Mouse (Mus musculus): ENCODE measurements around the gene Dpp6. TPM values are rescaled to one million over a fixed set of nuclear protein-coding genes. Genes with fewer than 3 reads are reported as not detected.

Gene Dpp6
- polyA plus RNA-seq, 1 experiment from 2014 or later, result 0.17 TPM

DNA sequence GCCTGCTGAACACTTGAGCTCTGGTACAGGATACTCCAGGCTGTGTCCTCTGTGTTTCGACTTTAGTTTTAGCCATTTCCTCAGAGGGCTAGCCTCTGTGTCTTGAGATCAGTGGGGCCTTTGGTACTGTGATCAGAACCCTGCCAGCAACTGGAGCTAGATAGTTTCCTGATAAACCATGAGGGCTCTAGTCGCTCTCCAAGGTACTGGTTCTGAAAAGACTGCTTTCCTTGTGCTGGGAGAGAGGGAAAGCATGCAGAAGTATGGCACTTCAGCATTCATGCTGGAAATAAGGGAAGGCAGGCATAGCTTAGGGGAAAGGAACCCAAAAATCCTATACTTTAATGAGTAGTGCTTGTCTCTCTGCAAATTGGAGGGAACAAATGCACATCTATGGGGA is 548.9 kb downstream of the Dpp6 start:
- Histone ChIP-seq H3K4me2 (ENCODE audit: low read depth, low read length) (no peak overlapping the region), H3K9ac (ENCODE audit: low read depth, low read length) (no peak overlapping the region), H3K9me3 (replicated peaks; ENCODE audit: control insufficient read depth, low read length) (no peaks in the 10 kb centered on the region), H3K4me1 (ENCODE audit: control insufficient read depth, low read depth, low read length) (no peaks in the 10 kb centered on the region), H3K27ac (ENCODE audit: low read length) (no peak overlapping the region), H3K27me3 (ENCODE audit: control insufficient read depth, insufficient read depth, low read depth, low read length) (no peaks in the 10 kb centered on the region), H3K36me3 (ENCODE audit: control insufficient read depth, insufficient read depth) (no peaks in the 10 kb centered on the region), H3K4me3 (ENCODE audit: low read depth, low read length) (no peak overlapping the region)
- 27% methylated on average over 2 of the region's 2 CpGs for WGBS (ENCODE audit: insufficient replicate concordance)
- ATAC-seq (ENCODE audit: low read depth), result no peak

DNA sequence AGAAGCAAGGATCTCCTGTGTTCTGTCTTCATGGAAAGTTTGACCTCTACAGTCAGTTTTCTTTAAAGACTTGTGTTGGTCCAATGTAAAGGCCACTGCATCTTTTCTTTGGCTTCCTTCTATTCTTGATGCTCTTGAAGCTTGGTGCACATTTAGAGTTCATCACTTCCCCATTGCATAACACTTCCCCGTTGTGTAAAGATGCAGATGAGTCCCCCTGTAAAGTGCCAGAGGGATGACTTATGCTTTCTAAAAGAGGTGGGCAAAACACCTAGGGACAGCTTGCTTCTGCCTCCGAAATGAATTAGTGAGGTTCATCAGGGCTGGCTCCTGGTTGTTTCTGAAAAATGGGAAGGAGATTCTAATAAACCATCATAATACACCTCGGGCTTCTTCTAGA is 553.8 kb downstream of the Dpp6 start:
- Histone ChIP-seq H3K36me3 (ENCODE audit: control insufficient read depth, insufficient read depth) (no peaks in the 10 kb centered on the region), H3K9me3 (replicated peaks; ENCODE audit: control insufficient read depth, low read length) (no peaks in the 10 kb centered on the region), H3K27me3 (ENCODE audit: control insufficient read depth, insufficient read depth, low read depth, low read length) (no peaks in the 10 kb centered on the region), H3K9ac (ENCODE audit: low read depth, low read length) (no peak overlapping the region), H3K4me1 (ENCODE audit: control insufficient read depth, low read depth, low read length) (no peaks in the 10 kb centered on the region), H3K4me3 (ENCODE audit: low read depth, low read length) (no peak overlapping the region), H3K4me2 (ENCODE audit: low read depth, low read length) (no peak overlapping the region), H3K27ac (ENCODE audit: low read length) (no peak overlapping the region)
- WGBS (ENCODE audit: insufficient replicate concordance), result 40% methylated on average over 3 of the region's 3 CpGs
- ATAC-seq (ENCODE audit: low read depth), result no peak

DNA sequence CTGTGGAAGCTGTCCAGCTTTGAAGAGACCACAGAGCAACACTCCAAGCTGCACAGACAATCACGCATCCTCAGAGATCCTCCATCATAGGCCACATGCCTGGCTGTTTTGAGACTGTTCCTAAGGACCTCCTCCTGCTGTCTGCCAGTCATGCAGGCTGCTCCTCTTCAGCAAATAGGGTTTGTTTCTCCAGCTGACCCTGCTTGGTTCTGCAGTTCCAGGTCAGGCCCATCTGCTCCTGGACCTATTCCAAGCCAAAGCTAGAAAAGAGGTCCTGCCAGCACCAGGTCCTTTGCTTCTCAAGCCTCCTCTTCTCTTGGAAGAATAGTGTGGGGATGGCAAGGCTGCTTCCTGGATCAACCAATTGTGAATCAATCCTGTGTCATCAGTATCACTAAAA is 556.9 kb downstream of the Dpp6 start:
- no peak overlapping the region for H3K27ac ChIP-seq (ENCODE audit: low read length)
- no peaks in the 10 kb centered on the region for H3K4me1 ChIP-seq (ENCODE audit: control insufficient read depth, low read depth, low read length)
- H3K36me3 ChIP-seq (ENCODE audit: control insufficient read depth, insufficient read depth), result no peaks in the 10 kb centered on the region
- no peak overlapping the region for H3K9ac ChIP-seq (ENCODE audit: low read depth, low read length)
- H3K4me2 ChIP-seq (ENCODE audit: low read depth, low read length), result no peak overlapping the region
- no peak for ATAC-seq (ENCODE audit: low read depth)
- no peaks in the 10 kb centered on the region for H3K27me3 ChIP-seq (ENCODE audit: control insufficient read depth, insufficient read depth, low read depth, low read length)
- H3K9me3 ChIP-seq (replicated peaks; ENCODE audit: control insufficient read depth, low read length), result no peaks in the 10 kb centered on the region
- no peak overlapping the region for H3K4me3 ChIP-seq (ENCODE audit: low read depth, low read length)
- 39% methylated on average over 1 of the region's 1 CpGs for WGBS (ENCODE audit: insufficient replicate concordance)

DNA sequence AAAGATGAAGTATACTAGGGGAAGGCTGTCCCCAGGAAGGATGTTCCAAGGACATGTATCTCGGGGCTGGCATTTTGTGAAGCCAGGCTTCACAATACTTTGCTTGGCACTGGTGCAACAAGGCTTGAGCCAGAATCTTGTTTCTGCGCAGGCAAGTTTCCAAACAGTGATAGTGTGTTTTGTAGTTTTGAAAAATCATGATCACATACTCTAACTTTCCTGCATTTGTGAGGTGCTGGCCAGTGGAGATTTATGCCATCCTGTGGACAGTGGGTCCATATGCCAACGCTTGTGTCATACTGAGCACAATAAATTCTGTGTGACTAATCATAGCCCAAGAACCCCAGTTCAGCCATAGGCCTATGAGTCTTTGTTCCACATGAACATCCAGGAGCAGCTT is 558.8 kb downstream of the Dpp6 start:
- no peak for ATAC-seq (ENCODE audit: low read depth)

DNA sequence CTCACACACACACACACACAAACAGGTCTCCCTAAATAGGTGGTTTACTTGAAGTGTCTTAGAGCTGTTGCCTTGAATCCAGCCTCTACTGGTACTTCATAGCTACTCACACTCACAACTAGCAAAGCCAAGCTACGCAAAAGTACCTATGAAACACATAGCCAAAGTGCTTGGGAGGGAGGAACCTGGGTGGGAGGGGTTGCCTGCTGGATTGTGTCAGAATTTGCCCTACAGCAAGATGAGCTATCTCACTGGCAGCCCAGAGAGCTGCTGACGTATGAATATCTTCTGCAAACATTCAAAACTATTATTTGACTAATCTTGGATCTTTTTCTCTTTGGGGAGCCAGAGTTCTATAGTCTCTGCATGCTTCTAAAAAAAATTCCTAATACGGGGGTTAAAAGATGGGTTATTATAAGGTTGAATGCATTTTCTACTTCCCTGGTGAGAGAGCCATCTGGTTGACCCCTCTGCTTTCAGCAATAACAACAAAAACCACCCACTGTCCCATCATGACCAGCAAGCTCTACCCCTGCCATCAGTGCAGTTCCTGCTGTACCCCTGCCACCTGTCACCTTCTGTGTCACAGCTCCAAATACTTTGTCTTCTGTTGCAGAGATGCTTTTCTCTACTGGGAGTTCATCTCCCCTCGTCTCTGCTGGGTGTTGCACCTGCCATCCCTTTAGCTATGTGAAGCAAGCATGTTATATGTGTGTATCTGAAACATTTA is 563.8 kb downstream of the Dpp6 start:
- Histone ChIP-seq H3K27me3 (ENCODE audit: control insufficient read depth, insufficient read depth, low read depth, low read length) (no peaks in the 10 kb centered on the region), H3K4me3 (ENCODE audit: low read depth, low read length) (no peak overlapping the region), H3K9me3 (replicated peaks; ENCODE audit: control insufficient read depth, low read length) (no peaks in the 10 kb centered on the region), H3K9ac (ENCODE audit: low read depth, low read length) (no peak overlapping the region), H3K27ac (ENCODE audit: low read length) (no peak overlapping the region), H3K4me1 (ENCODE audit: control insufficient read depth, low read depth, low read length) (no peaks in the 10 kb centered on the region), H3K4me2 (ENCODE audit: low read depth, low read length) (no peak overlapping the region), H3K36me3 (ENCODE audit: control insufficient read depth, insufficient read depth) (no peaks in the 10 kb centered on the region)
- WGBS (ENCODE audit: insufficient replicate concordance), result 55% methylated on average over 4 of the region's 4 CpGs
- ATAC-seq (ENCODE audit: low read depth), result no peak

More for the DNA sequence above, 558.8 kb downstream of the Dpp6 start:
- Histone ChIP-seq H3K9ac (ENCODE audit: low read depth, low read length) (no peak overlapping the region), H3K27me3 (ENCODE audit: control insufficient read depth, insufficient read depth, low read depth, low read length) (no peaks in the 10 kb centered on the region), H3K9me3 (replicated peaks; ENCODE audit: control insufficient read depth, low read length) (no peaks in the 10 kb centered on the region), H3K4me1 (ENCODE audit: control insufficient read depth, low read depth, low read length) (no peaks in the 10 kb centered on the region), H3K27ac (ENCODE audit: low read length) (no peak overlapping the region), H3K4me2 (ENCODE audit: low read depth, low read length) (no peak overlapping the region), H3K36me3 (ENCODE audit: control insufficient read depth, insufficient read depth) (no peaks in the 10 kb centered on the region), H3K4me3 (ENCODE audit: low read depth, low read length) (no peak overlapping the region)
- 60% methylated on average over 3 of the region's 3 CpGs for WGBS (ENCODE audit: insufficient replicate concordance)

DNA sequence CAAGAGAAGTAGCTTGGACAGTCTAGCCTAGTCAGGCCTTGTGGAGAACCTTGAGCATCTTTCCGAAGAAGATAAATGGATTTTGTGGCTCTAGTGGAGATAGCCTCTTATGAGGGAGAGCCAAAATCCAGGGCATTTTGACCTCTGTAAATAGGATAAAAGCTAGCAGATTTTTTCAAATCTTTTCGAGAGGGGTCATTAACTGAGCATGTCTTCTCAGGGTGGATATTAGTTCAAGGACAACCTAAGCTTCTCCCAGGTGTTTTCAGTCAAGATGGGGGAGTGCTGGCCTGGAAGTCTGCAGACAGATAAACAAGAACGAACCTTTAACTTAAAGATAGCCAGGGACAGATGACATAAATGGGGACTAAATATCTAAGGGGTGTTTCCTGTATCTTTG is 581.4 kb downstream of the Dpp6 start:
- Histone ChIP-seq H3K27ac (ENCODE audit: low read length) (no peak overlapping the region), H3K27me3 (ENCODE audit: control insufficient read depth, insufficient read depth, low read depth, low read length) (no peaks in the 10 kb centered on the region), H3K36me3 (ENCODE audit: control insufficient read depth, insufficient read depth) (no peaks in the 10 kb centered on the region), H3K4me1 (ENCODE audit: control insufficient read depth, low read depth, low read length) (no peaks in the 10 kb centered on the region), H3K9me3 (replicated peaks; ENCODE audit: control insufficient read depth, low read length) (no peaks in the 10 kb centered on the region), H3K4me2 (ENCODE audit: low read depth, low read length) (no peak overlapping the region), H3K9ac (ENCODE audit: low read depth, low read length) (no peak overlapping the region), H3K4me3 (ENCODE audit: low read depth, low read length) (no peak overlapping the region)
- ATAC-seq (ENCODE audit: low read depth), result no peak
- WGBS (ENCODE audit: insufficient replicate concordance), result 55% methylated on average over 3 of the region's 3 CpGs

DNA sequence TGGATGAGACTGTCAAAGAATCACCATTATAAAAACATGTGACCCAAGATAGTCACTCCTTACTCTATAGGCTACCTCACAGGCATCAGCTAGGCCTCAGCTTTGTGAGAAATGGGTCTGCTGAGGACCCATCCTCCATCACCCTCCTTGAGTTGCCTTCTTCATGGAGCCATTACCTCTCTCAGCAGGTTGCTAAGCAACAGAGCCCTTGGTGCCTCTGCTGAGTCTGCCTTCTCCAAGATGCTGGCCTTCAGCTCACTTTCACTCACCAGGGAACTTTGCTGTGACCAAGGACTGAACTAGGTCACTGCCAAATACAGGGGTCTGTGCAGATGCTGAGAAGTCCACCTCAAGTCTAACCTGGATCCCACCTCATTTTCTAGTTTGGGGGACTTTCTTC is 582.1 kb downstream of the Dpp6 start:
- Histone ChIP-seq H3K27me3 (ENCODE audit: control insufficient read depth, insufficient read depth, low read depth, low read length) (no peaks in the 10 kb centered on the region), H3K9ac (ENCODE audit: low read depth, low read length) (no peak overlapping the region), H3K9me3 (replicated peaks; ENCODE audit: control insufficient read depth, low read length) (no peaks in the 10 kb centered on the region), H3K4me3 (ENCODE audit: low read depth, low read length) (no peak overlapping the region), H3K4me2 (ENCODE audit: low read depth, low read length) (no peak overlapping the region), H3K36me3 (ENCODE audit: control insufficient read depth, insufficient read depth) (no peaks in the 10 kb centered on the region), H3K27ac (ENCODE audit: low read length) (no peak overlapping the region), H3K4me1 (ENCODE audit: control insufficient read depth, low read depth, low read length) (no peaks in the 10 kb centered on the region)
- ATAC-seq (ENCODE audit: low read depth), result no peak

DNA sequence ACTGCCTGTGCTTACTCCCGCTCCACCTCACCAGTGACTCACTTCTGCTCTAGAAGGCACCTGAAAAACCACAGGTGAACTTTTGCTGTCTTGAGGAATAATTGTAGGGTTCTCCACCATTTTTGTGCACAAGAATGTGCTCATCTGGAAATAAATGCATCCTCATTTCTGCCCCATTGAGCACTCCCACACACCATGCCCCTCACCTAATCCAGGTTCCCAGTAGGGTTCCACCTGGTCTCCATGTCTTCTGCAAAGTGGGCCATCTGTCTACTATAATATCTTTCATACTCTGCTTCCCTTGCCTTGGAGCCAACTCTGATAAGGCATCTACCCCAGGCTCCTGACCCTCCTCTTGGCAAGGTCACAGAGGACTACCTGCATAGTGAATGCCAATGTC is 585.6 kb downstream of the Dpp6 start:
- Histone ChIP-seq H3K27me3 (ENCODE audit: control insufficient read depth, insufficient read depth, low read depth, low read length) (no peaks in the 10 kb centered on the region), H3K4me2 (ENCODE audit: low read depth, low read length) (no peak overlapping the region), H3K4me1 (ENCODE audit: control insufficient read depth, low read depth, low read length) (no peaks in the 10 kb centered on the region), H3K9me3 (replicated peaks; ENCODE audit: control insufficient read depth, low read length) (no peaks in the 10 kb centered on the region), H3K9ac (ENCODE audit: low read depth, low read length) (no peak overlapping the region), H3K27ac (ENCODE audit: low read length) (no peak overlapping the region), H3K36me3 (ENCODE audit: control insufficient read depth, insufficient read depth) (no peaks in the 10 kb centered on the region), H3K4me3 (ENCODE audit: low read depth, low read length) (no peak overlapping the region)
- 75% methylated on average over 1 of the region's 1 CpGs for WGBS (ENCODE audit: insufficient replicate concordance)
- ATAC-seq (ENCODE audit: low read depth), result no peak

DNA sequence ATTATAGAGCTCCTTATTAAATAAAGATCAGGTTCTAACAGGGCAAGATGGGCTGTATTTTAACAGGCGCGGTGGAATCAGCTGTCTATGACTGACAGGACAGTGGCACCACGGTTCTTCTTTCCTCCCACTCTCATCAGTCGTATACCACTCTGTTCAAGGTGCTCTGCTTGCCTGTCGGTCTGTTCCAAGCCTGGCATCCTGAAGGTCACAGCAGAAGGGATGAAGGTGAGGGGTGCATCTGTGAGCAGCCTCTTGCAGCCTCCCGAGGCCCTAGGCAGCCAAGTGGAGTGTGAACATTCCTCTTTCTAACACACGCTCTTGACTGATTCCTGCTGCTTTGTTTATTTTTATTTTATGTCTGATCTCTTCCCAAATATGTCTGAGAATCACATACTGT is 591.9 kb downstream of the Dpp6 start:
- ATAC-seq (ENCODE audit: low read depth), result no peak
- Histone ChIP-seq H3K36me3 (ENCODE audit: control insufficient read depth, insufficient read depth) (no peaks in the 10 kb centered on the region), H3K4me2 (ENCODE audit: low read depth, low read length) (no peak overlapping the region), H3K9ac (ENCODE audit: low read depth, low read length) (no peak overlapping the region), H3K27me3 (ENCODE audit: control insufficient read depth, insufficient read depth, low read depth, low read length) (no peaks in the 10 kb centered on the region), H3K27ac (ENCODE audit: low read length) (no peak overlapping the region), H3K9me3 (replicated peaks; ENCODE audit: control insufficient read depth, low read length) (no peaks in the 10 kb centered on the region), H3K4me1 (ENCODE audit: control insufficient read depth, low read depth, low read length) (no peaks in the 10 kb centered on the region), H3K4me3 (ENCODE audit: low read depth, low read length) (no peak overlapping the region)
- WGBS (ENCODE audit: insufficient replicate concordance), result 61% methylated on average over 7 of the region's 7 CpGs

Measured in liver, embryonic 16.5 days (tissue).